Mouse (Mus musculus): ENCODE data around the gene Atp13a2.

Gene Atp13a2

GRCm38 (mm10) chr4:140986711-140987395, at the start of gene Atp13a2:
TSS of gene Atp13a2 (plus strand) at chr4:140986873.
- peak; percentile 78 to 89 for DNase-seq (ENCODE audit: low spot score in 2 of 2)

- peak; percentile 30 to 50 for DNase-seq (ENCODE audit: low spot score in 2 of 2)
Observed at GRCm38 (mm10) chr4:140944356-140944755, 42.3 kb upstream of the Atp13a2 start.

GRCm38 (mm10) chr4:140944961-140945442, 41.7 kb upstream of the Atp13a2 start:
- no peak for DNase-seq (ENCODE audit: low spot score in 2 of 2)

GRCm38 (mm10) chr4:140945571-140945970, 41.1 kb upstream of the Atp13a2 start:
- no peak for DNase-seq (ENCODE audit: low spot score in 2 of 2)

- DNase-seq (ENCODE audit: low spot score in 2 of 2) = no peak
Observed at GRCm38 (mm10) chr4:140946048-140946447, 40.6 kb upstream of the Atp13a2 start.

GRCm38 (mm10) chr4:140946580-140947205, 40.0 kb upstream of the Atp13a2 start:
- DNase-seq (ENCODE audit: low spot score in 2 of 2) = no peak

- DNase-seq (ENCODE audit: low spot score in 2 of 2) = no peak
Observed at GRCm38 (mm10) chr4:140947487-140948440, 38.9 kb upstream of the Atp13a2 start.

- no peak for DNase-seq (ENCODE audit: low spot score in 2 of 2)
Observed at GRCm38 (mm10) chr4:140948481-140948880, 38.2 kb upstream of the Atp13a2 start.

GRCm38 (mm10) chr4:140949052-140949451, 37.6 kb upstream of the Atp13a2 start:
- DNase-seq (ENCODE audit: low spot score in 2 of 2) = no peak

GRCm38 (mm10) chr4:140949616-140950015, 37.1 kb upstream of the Atp13a2 start:
- DNase-seq (ENCODE audit: low spot score in 2 of 2) = no peak

- no peak for DNase-seq (ENCODE audit: low spot score in 2 of 2)
Observed at GRCm38 (mm10) chr4:140950574-140950973, 36.1 kb upstream of the Atp13a2 start.

GRCm38 (mm10) chr4:140951861-140952641, 34.6 kb upstream of the Atp13a2 start:
- peak in 1 of 2 experiments; percentile 36 for DNase-seq (ENCODE audit: low spot score in 2 of 2)

GRCm38 (mm10) chr4:140957131-140957702, 29.5 kb upstream of the Atp13a2 start:
- DNase-seq (ENCODE audit: low spot score in 2 of 2) = no peak

- peak; percentile 56 to 76 for DNase-seq (ENCODE audit: low spot score in 2 of 2)
Observed at GRCm38 (mm10) chr4:140957725-140958124, 28.9 kb upstream of the Atp13a2 start.

- DNase-seq (ENCODE audit: low spot score in 2 of 2) = no peak
Observed at GRCm38 (mm10) chr4:140958319-140958718, 28.4 kb upstream of the Atp13a2 start.

GRCm38 (mm10) chr4:140959128-140959679, 27.5 kb upstream of the Atp13a2 start:
- DNase-seq (ENCODE audit: low spot score in 2 of 2) = no peak

- no peak for DNase-seq (ENCODE audit: low spot score in 2 of 2)
Observed at GRCm38 (mm10) chr4:140959715-140960479, 26.8 kb upstream of the Atp13a2 start.

- DNase-seq (ENCODE audit: low spot score in 2 of 2) = peak; percentile 83 to 86
Observed at GRCm38 (mm10) chr4:140960781-140961466, 25.7 kb upstream of the Atp13a2 start, which contains the start of gene Sdhb. TSS of gene Sdhb (plus strand) at chr4:140961203.
